Mouse (Mus musculus): ENCODE measurements at regions not wholly inside any gene's neighbourhood (a gene's known extent, or its start where the extent isn't known, plus 50 kb on each side); places are given as distances from the start of the nearest gene placed in this dataset.

- H3K27ac ChIP-seq (ENCODE audit: low read depth): no peak overlapping the region
- ATAC-seq (no peak), DNase-seq (no peak)
- no peak overlapping the region for H3K9ac ChIP-seq (replicated peaks)
- no peaks in the 10 kb centered on the region for H3K9me3 ChIP-seq (ENCODE audit: low read length)
- H3K27me3 ChIP-seq (ENCODE audit: insufficient read depth, low read length): no peaks in the 10 kb centered on the region
- 82% methylated on average over 4 of the region's 4 CpGs for WGBS (ENCODE audit: insufficient replicate concordance)
- H3K4me1 ChIP-seq (ENCODE audit: insufficient read depth): no peaks in the 10 kb centered on the region
- TF ChIP-seq CTCF (IDR thresholded peaks at IDR 0.05; ENCODE audit: low read depth) (no peak), EP300 (IDR thresholded peaks at IDR 0.05; ENCODE audit: low read depth) (no peak)
- H3K4me2 ChIP-seq (ENCODE audit: low read depth, low read length): no peak overlapping the region
- H3K4me3 ChIP-seq (ENCODE audit: low read depth, low read length): no peak overlapping the region
- H3K36me3 ChIP-seq (replicated peaks; ENCODE audit: insufficient read depth, low read length): no peaks in the 10 kb centered on the region
These were observed 299.9 kb downstream of the Slc4a3 start for GRCm38 (mm10) chr1:75845771-75846535.

DNA sequence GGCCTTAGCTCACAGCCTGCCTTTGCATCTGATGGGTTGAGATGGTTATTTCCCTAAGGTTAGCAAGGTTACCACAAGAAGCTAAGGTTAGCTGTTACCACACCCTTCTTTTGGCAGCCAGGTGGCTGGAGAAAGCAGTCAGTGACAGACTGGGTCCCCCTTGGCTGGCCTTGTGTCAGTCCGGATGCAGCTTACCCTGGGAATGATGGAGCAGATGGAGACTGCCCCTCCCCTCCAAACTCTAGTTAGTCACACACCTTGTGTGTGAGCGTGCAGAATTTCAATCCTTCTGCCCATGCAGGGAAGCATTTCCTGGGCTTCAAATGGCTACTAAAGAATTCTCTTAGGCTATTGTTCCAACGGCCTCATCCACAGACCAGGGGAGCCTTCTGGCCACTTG, 301.6 kb downstream of the Slc4a3 start:
- Histone ChIP-seq H3K27ac (ENCODE audit: low read depth) (no peak overlapping the region), H3K9ac (replicated peaks) (no peak overlapping the region), H3K4me1 (ENCODE audit: insufficient read depth) (no peaks in the 10 kb centered on the region), H3K4me2 (ENCODE audit: low read depth, low read length) (no peak overlapping the region), H3K36me3 (replicated peaks; ENCODE audit: insufficient read depth, low read length) (no peaks in the 10 kb centered on the region), H3K27me3 (ENCODE audit: insufficient read depth, low read length) (no peaks in the 10 kb centered on the region), H3K4me3 (ENCODE audit: low read depth, low read length) (no peak overlapping the region), H3K9me3 (ENCODE audit: low read length) (no peaks in the 10 kb centered on the region)
- 58% methylated on average over 3 of the region's 3 CpGs for WGBS (ENCODE audit: insufficient replicate concordance)
- DNase-seq: no peak
- ATAC-seq: no peak
- no peak for TF ChIP-seq EP300 (IDR thresholded peaks at IDR 0.05; ENCODE audit: low read depth)
- TF ChIP-seq CTCF (IDR thresholded peaks at IDR 0.05; ENCODE audit: low read depth): no peak

DNA sequence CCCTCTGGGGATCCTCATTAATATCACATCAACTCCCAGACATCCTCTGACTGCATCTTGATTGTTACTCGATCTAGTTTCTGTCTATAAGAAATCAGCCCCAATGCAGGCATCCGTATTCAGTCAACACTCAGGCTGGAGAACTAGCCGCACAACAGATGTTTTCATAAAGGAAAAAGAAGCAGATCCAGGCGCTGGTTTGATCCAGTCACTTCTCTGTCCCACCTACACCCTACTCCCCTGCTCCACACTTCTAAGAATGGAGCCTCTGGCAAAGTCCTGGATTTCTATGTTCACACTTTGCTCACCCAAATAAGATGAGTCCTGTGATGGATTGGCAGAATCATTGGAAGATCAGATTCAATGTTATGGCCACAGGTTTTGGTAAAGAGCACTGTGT, 302.4 kb downstream of the Slc4a3 start:
- no peak overlapping the region for H3K4me2 ChIP-seq (ENCODE audit: low read depth, low read length)

DNA sequence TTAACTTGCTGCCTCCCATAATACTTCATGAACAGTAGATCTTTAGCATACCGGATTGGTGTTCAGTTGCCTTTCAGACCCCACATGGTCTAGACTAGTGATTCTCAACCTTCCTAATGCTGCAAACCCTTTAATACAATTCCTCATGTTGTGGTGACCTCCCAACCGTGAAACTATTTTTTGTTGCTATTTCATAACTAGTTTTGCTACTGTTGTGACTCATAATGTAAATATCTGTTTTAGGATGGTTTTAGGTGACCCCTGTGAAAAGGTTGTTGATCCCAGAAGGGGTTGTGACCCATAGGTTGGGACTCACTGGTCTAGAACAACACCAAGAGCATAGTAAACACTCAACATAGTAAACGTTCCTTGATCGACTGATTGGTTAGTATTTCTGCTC, 304.1 kb downstream of the Slc4a3 start:
- Histone ChIP-seq H3K9me3 (ENCODE audit: low read length) (no peaks in the 10 kb centered on the region), H3K27me3 (ENCODE audit: insufficient read depth, low read length) (no peaks in the 10 kb centered on the region)

More for the DNA sequence above, 302.4 kb downstream of the Slc4a3 start:
- H3K4me3 ChIP-seq (ENCODE audit: low read depth, low read length): no peak overlapping the region
- no peak for TF ChIP-seq EP300 (IDR thresholded peaks at IDR 0.05; ENCODE audit: low read depth)
- no peak for TF ChIP-seq CTCF (IDR thresholded peaks at IDR 0.05; ENCODE audit: low read depth)
- no peaks in the 10 kb centered on the region for H3K27me3 ChIP-seq (ENCODE audit: insufficient read depth, low read length)
- H3K9me3 ChIP-seq (ENCODE audit: low read length): no peaks in the 10 kb centered on the region
- 83% methylated on average over 4 of the region's 4 CpGs for WGBS (ENCODE audit: insufficient replicate concordance)
- no peak for DNase-seq
- no peaks in the 10 kb centered on the region for H3K36me3 ChIP-seq (replicated peaks; ENCODE audit: insufficient read depth, low read length)
- H3K4me1 ChIP-seq (ENCODE audit: insufficient read depth): no peaks in the 10 kb centered on the region
- no peak overlapping the region for H3K27ac ChIP-seq (ENCODE audit: low read depth)
- ATAC-seq: no peak
- no peak overlapping the region for H3K9ac ChIP-seq (replicated peaks)

GRCm38 (mm10) chr1:75858551-75859255, 312.6 kb downstream of the Slc4a3 start:
- ATAC-seq: no peak
- H3K27me3 ChIP-seq (ENCODE audit: insufficient read depth, low read length): no peaks in the 10 kb centered on the region
- TF ChIP-seq EP300 (IDR thresholded peaks at IDR 0.05; ENCODE audit: low read depth) (no peak), CTCF (IDR thresholded peaks at IDR 0.05; ENCODE audit: low read depth) (no peak)
- no peak overlapping the region for H3K27ac ChIP-seq (ENCODE audit: low read depth)
- no peak overlapping the region for H3K4me3 ChIP-seq (ENCODE audit: low read depth, low read length)
- H3K4me1 ChIP-seq (ENCODE audit: insufficient read depth): no peaks in the 10 kb centered on the region
- H3K36me3 ChIP-seq (replicated peaks; ENCODE audit: insufficient read depth, low read length): no peaks in the 10 kb centered on the region
- no peak overlapping the region for H3K9ac ChIP-seq (replicated peaks)
- no peak for DNase-seq
- H3K4me2 ChIP-seq (ENCODE audit: low read depth, low read length): no peak overlapping the region
- no peaks in the 10 kb centered on the region for H3K9me3 ChIP-seq (ENCODE audit: low read length)
- WGBS (ENCODE audit: insufficient replicate concordance): 72% methylated on average over 7 of the region's 7 CpGs

More for the DNA sequence above, 304.1 kb downstream of the Slc4a3 start:
- no peak overlapping the region for H3K9ac ChIP-seq (replicated peaks)
- H3K4me2 ChIP-seq (ENCODE audit: low read depth, low read length): no peak overlapping the region
- no peaks in the 10 kb centered on the region for H3K4me1 ChIP-seq (ENCODE audit: insufficient read depth)
- no peak for DNase-seq
- no peak overlapping the region for H3K27ac ChIP-seq (ENCODE audit: low read depth)
- 79% methylated on average over 4 of the region's 4 CpGs for WGBS (ENCODE audit: insufficient replicate concordance)
- H3K4me3 ChIP-seq (ENCODE audit: low read depth, low read length): no peak overlapping the region
- TF ChIP-seq EP300 (IDR thresholded peaks at IDR 0.05; ENCODE audit: low read depth): no peak
- TF ChIP-seq CTCF (IDR thresholded peaks at IDR 0.05; ENCODE audit: low read depth): no peak
- no peak for ATAC-seq
- H3K36me3 ChIP-seq (replicated peaks; ENCODE audit: insufficient read depth, low read length): no peaks in the 10 kb centered on the region

DNA sequence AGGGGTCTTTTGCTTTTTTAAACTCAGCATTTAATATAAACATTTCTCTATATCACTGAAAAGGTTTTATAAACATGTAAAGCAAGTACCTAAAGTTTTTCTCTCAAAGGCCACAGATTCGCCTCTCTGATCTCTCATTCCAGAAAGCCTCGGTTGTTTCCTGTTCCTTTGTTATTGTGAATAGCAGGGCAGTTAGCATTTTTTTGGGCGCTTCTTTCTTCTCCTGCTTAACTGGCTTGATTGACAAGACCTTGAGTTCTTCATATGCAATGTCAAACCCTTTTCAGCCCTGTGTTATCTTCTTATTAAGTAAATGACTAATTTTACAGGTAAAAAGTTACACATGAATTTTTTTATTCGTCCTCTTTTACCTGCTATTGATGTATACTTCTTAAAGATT, 316.7 kb downstream of the Slc4a3 start:
- H3K27me3 ChIP-seq (ENCODE audit: insufficient read depth, low read length): no peaks in the 10 kb centered on the region
- no peak for DNase-seq
- H3K4me1 ChIP-seq (ENCODE audit: insufficient read depth): no peaks in the 10 kb centered on the region
- no peak overlapping the region for H3K4me2 ChIP-seq (ENCODE audit: low read depth, low read length)
- H3K4me3 ChIP-seq (ENCODE audit: low read depth, low read length): no peak overlapping the region
- H3K9me3 ChIP-seq (ENCODE audit: low read length): no peaks in the 10 kb centered on the region
- no peak overlapping the region for H3K9ac ChIP-seq (replicated peaks)
- 53% methylated on average over 4 of the region's 4 CpGs for WGBS (ENCODE audit: insufficient replicate concordance)
- no peak for TF ChIP-seq CTCF (IDR thresholded peaks at IDR 0.05; ENCODE audit: low read depth)
- TF ChIP-seq EP300 (IDR thresholded peaks at IDR 0.05; ENCODE audit: low read depth): no peak
- no peak for ATAC-seq
- H3K27ac ChIP-seq (ENCODE audit: low read depth): no peak overlapping the region
- no peaks in the 10 kb centered on the region for H3K36me3 ChIP-seq (replicated peaks; ENCODE audit: insufficient read depth, low read length)

Measured in liver, postnatal 0 days (tissue).